In genomic region chr9:33760701-33761100, GRCm38 (mm10) we compare ENCODE assay signal across 21 mouse cellular contexts.
DNase-seq lines count a peak whose midpoint lies in the region; ATAC-seq and TF ChIP-seq lines count a peak whose summit lies in the region.
"Had no signal": no experiment of that assay in that cellular context is flagged by ENCODE, and none has a peak within 500 bp of the region (broad histone marks: within the 10 kb centered on the region; RNA-seq: fewer than 3 reads in every experiment).

No protein-coding gene starts in this region.

- H3K4me1 ChIP-seq in lung, embryonic 14.5 days (ENCODE audit: insufficient read depth): no peaks in the 10 kb centered on the region
- H3K4me1 ChIP-seq in liver, embryonic 11.5 days (replicated peaks; ENCODE audit: control insufficient read depth, insufficient read depth, low read length): no peaks in the 10 kb centered on the region
- H3K4me1 ChIP-seq: embryonic facial prominence, embryonic 13.5 days; forebrain, embryonic 13.5 days; heart, embryonic 15.5 days; hindbrain, embryonic 13.5 days had no signal

- no peak overlapping the region for H3K4me3 ChIP-seq in lung, embryonic 14.5 days (ENCODE audit: low read depth, low read length)
- no peak overlapping the region for H3K4me3 ChIP-seq in liver, embryonic 11.5 days (ENCODE audit: low read depth, low read length)
- H3K4me3 ChIP-seq: embryonic facial prominence, embryonic 13.5 days; forebrain, embryonic 13.5 days; heart, adult 2 months; heart, embryonic 15.5 days; hindbrain, embryonic 13.5 days had no signal

- no peak overlapping the region for H3K27ac ChIP-seq in lung, embryonic 14.5 days (ENCODE audit: low read depth)
- no peak overlapping the region for H3K27ac ChIP-seq in liver, embryonic 11.5 days (ENCODE audit: low read depth, low read length)
- H3K27ac ChIP-seq: embryonic facial prominence, embryonic 13.5 days; forebrain, embryonic 13.5 days; heart, adult 2 months; heart, embryonic 15.5 days; hindbrain, embryonic 13.5 days had no signal

- no peaks in the 10 kb centered on the region for H3K9me3 ChIP-seq in lung, embryonic 14.5 days (ENCODE audit: low read depth, low read length)
- no peaks in the 10 kb centered on the region for H3K9me3 ChIP-seq in liver, embryonic 11.5 days (ENCODE audit: control insufficient read depth, low read length)
- H3K9me3 ChIP-seq: embryonic facial prominence, embryonic 13.5 days; forebrain, embryonic 13.5 days; heart, embryonic 15.5 days; hindbrain, embryonic 13.5 days had no signal

- H3K4me2 ChIP-seq in lung, embryonic 14.5 days: no peak overlapping the region
- H3K4me2 ChIP-seq in liver, embryonic 11.5 days: no peak overlapping the region
- H3K4me2 ChIP-seq: embryonic facial prominence, embryonic 13.5 days; forebrain, embryonic 13.5 days; heart, embryonic 11.5 days; heart, embryonic 15.5 days; hindbrain, embryonic 13.5 days had no signal

- H3K9ac ChIP-seq in lung, embryonic 14.5 days: no peak overlapping the region
- H3K9ac ChIP-seq in liver, embryonic 11.5 days (ENCODE audit: low read depth, low read length): no peak overlapping the region
- H3K9ac ChIP-seq: embryonic facial prominence, embryonic 13.5 days; forebrain, embryonic 13.5 days; forebrain, postnatal 0 days; heart, embryonic 15.5 days; hindbrain, embryonic 13.5 days had no signal

- no peak; the same call in 1 of the 2 replicates for ATAC-seq in lung, embryonic 14.5 days (ENCODE audit: insufficient read depth)
- ATAC-seq in liver, embryonic 11.5 days (replicated peaks; ENCODE audit: low FRiP score): no peak
- ATAC-seq: forebrain, embryonic 13.5 days; forebrain, postnatal 0 days had no signal

- H3K27me3 ChIP-seq in lung, embryonic 14.5 days (ENCODE audit: insufficient read depth, low read length): no peaks in the 10 kb centered on the region
- H3K27me3 ChIP-seq in liver, embryonic 11.5 days (replicated peaks; ENCODE audit: control insufficient read depth, insufficient read depth, low read length): no peaks in the 10 kb centered on the region
- H3K27me3 ChIP-seq: embryonic facial prominence, embryonic 13.5 days; forebrain, embryonic 13.5 days; heart, embryonic 15.5 days; hindbrain, embryonic 13.5 days had no signal

- H3K36me3 ChIP-seq in lung, embryonic 14.5 days (ENCODE audit: insufficient read depth): no peaks in the 10 kb centered on the region
- no peaks in the 10 kb centered on the region for H3K36me3 ChIP-seq in liver, embryonic 11.5 days (ENCODE audit: control insufficient read depth, insufficient read depth, low read length)
- H3K36me3 ChIP-seq: embryonic facial prominence, embryonic 13.5 days; heart, embryonic 15.5 days; hindbrain, embryonic 13.5 days had no signal

- no peak for TF ChIP-seq CTCF in lung, embryonic 14.5 days (IDR thresholded peaks at IDR 0.05; ENCODE audit: low read depth)

- DNase-seq in kidney, adult 9 months: peak; percentile 4
- no peak for DNase-seq in kidney, adult 18-20 months
- peak; percentile 77 for DNase-seq in lung, embryonic 14.5 days
- DNase-seq in lung, postnatal 14 days: no peak
- peak; percentile 4 for DNase-seq in lung, postnatal 10 days
- no peak for DNase-seq in lung, postnatal 36 days
- DNase-seq in liver, embryonic 11.5 days (ENCODE audit: low spot score): no peak
- DNase-seq: adrenal gland, postnatal 10 days; cerebellum, adult 11 months; cerebellum, adult 8-10 months; cerebellum, postnatal 14 days; embryo, embryonic 11 days; forebrain, postnatal 0 days; gastrocnemius, postnatal 14 days; heart, adult 2 months; heart, postnatal 14 days had no signal

Comparison
In these comparisons a context has a peak if more than half of its experiments do, and no peak if none do; other contexts are left out.
1. DNase-seq: peak in kidney, adult 9 months (single experiment), lung, embryonic 14.5 days (single experiment) and lung, postnatal 10 days (single experiment); none in kidney, adult 18-20 months (single experiment), lung, postnatal 14 days (single experiment), lung, postnatal 36 days (single experiment) and liver, embryonic 11.5 days (single experiment).